Mouse (Mus musculus) CH12.LX (cell line): ENCODE data around the gene Ccnl2. TPM values are rescaled to one million over a fixed set of nuclear protein-coding genes. Genes with fewer than 3 reads are reported as not detected.

Source experiments
- DNase-seq: peaks from one replicate; pipeline ENCODE4 v3.0.0-alpha.2; 2013; ENCODE audit errors: extremely low read depth
- H3K27ac ChIP-seq: 2 replicates; pipeline ENCODE4 v1.5.1; 2012; ENCODE audit warnings: low read depth, mild to moderate bottlenecking, control low read depth, moderate library complexity; ENCODE audit not compliant: insufficient read depth
- H3K27me3 ChIP-seq: replicated peaks from 2 replicates; pipeline ENCODE3; 2012; ENCODE audit warnings: inconsistent platforms
- H3K36me3 ChIP-seq, 2 experiments: replicated peaks in 1 of 2; 2 replicates each; pipeline versions ENCODE3 to v1.6.1; 2012; ENCODE audit warnings: inconsistent platforms in 1 of 2, low read length in 1 of 2, mild to moderate bottlenecking in 1 of 2, mixed read lengths in 1 of 2, moderate library complexity in 1 of 2; ENCODE audit not compliant: control insufficient read depth in 1 of 2, insufficient read depth in 1 of 2
- H3K4me1 ChIP-seq, 2 experiments: 2 replicates each; pipeline ENCODE4 v1.6.1; 2012; ENCODE audit warnings: inconsistent platforms in 1 of 2, moderate library complexity in 1 of 2; ENCODE audit not compliant: insufficient read depth in 2 of 2, control insufficient read depth in 1 of 2
- H3K4me2 ChIP-seq: 2 replicates; pipeline ENCODE4 v1.6.1; 2012; ENCODE audit warnings: low read depth, mild to moderate bottlenecking, control low read depth; ENCODE audit not compliant: poor library complexity, insufficient read depth, severe bottlenecking
- H3K4me3 ChIP-seq, 3 experiments: fragments of 150-350 bp in 1 of 3; sonication (generic) in 1 of 3; replicated peaks in 1 of 3; 2 replicates each; pipeline versions ENCODE3 to v1.5.1; 2011 to 2012; ENCODE audit warnings: low read depth in 2 of 3, low read length in 2 of 3, mild to moderate bottlenecking in 2 of 3, moderate library complexity in 2 of 3, control low read depth in 1 of 3, improper control_type of control experiment in 1 of 3, inconsistent platforms in 1 of 3, mixed read lengths in 1 of 3; ENCODE audit not compliant: poor library complexity in 1 of 3
- H3K79me2 ChIP-seq: replicated peaks from 2 replicates; pipeline ENCODE4 v1.6.1; 2012; ENCODE audit warnings: mild to moderate bottlenecking, moderate library complexity; ENCODE audit not compliant: control insufficient read depth, poor library complexity, insufficient read depth, severe bottlenecking; ENCODE audit errors: extremely low read depth
- H3K9ac ChIP-seq: 2 replicates; pipeline ENCODE4 v1.6.1; 2012; ENCODE audit warnings: low read depth, mild to moderate bottlenecking, control low read depth, moderate library complexity; ENCODE audit not compliant: insufficient read depth
- H3K9me3 ChIP-seq: replicated peaks from 2 replicates; pipeline ENCODE3; 2012; ENCODE audit warnings: low read length, inconsistent platforms, mixed read lengths
- BHLHE40 ChIP-seq: IDR thresholded peaks from 2 replicates; pipeline ENCODE4 v1.6.1; 2011; ENCODE audit warnings: mild to moderate bottlenecking, low read depth, low read length, improper control_type of control experiment
- CHD2 ChIP-seq: IDR thresholded peaks from 2 replicates; pipeline ENCODE4 v1.6.1; 2011; ENCODE audit warnings: low read length, improper control_type of control experiment
- CTCF ChIP-seq, 2 experiments: IDR thresholded peaks in 1 of 2; conservative IDR thresholded peaks in 1 of 2; 2 replicates each; pipeline ENCODE4 v1.5.1; 2011 to 2012; ENCODE audit warnings: low read depth in 2 of 2, low read length in 2 of 2, improper control_type of control experiment in 1 of 2, inconsistent platforms in 1 of 2, mild to moderate bottlenecking in 1 of 2, moderate library complexity in 1 of 2
- ELF1 ChIP-seq: IDR thresholded peaks from 2 replicates; pipeline ENCODE4 v1.6.1; 2014; ENCODE audit warnings: low read depth, mild to moderate bottlenecking, inconsistent platforms, low read length, improper control_type of control experiment
- ETS1 ChIP-seq: conservative IDR thresholded peaks from 2 replicates; pipeline ENCODE4 v1.6.1; 2012; ENCODE audit warnings: low read depth, mild to moderate bottlenecking, inconsistent platforms, low read length, improper control_type of control experiment, moderate library complexity
- GABPA ChIP-seq: IDR thresholded peaks from 2 replicates; pipeline ENCODE4 v1.6.1; 2012; ENCODE audit warnings: low read depth, low read length, improper control_type of control experiment, inconsistent platforms; ENCODE audit not compliant: insufficient replicate concordance
- HCFC1 ChIP-seq: IDR thresholded peaks from 2 replicates; pipeline ENCODE4 v1.6.1; 2012; ENCODE audit warnings: low read depth, mild to moderate bottlenecking, inconsistent platforms, low read length, improper control_type of control experiment
- IRF4 ChIP-seq: IDR thresholded peaks from 2 replicates; pipeline ENCODE4 v1.6.1; 2014; ENCODE audit warnings: low read depth, mild to moderate bottlenecking, inconsistent platforms, low read length, improper control_type of control experiment
- JUND ChIP-seq: conservative IDR thresholded peaks from 2 replicates; pipeline ENCODE4 v1.6.1; 2011; ENCODE audit warnings: low read depth, low read length, improper control_type of control experiment
- KAT2A ChIP-seq: IDR thresholded peaks from 2 replicates; pipeline ENCODE4 v1.6.1; 2012; ENCODE audit warnings: low read length, improper control_type of control experiment, inconsistent platforms; ENCODE audit not compliant: insufficient replicate concordance
- MAFK ChIP-seq: IDR thresholded peaks from 2 replicates; pipeline ENCODE4 v1.6.1; 2011; ENCODE audit warnings: low read length, improper control_type of control experiment; ENCODE audit not compliant: insufficient replicate concordance
- MAX ChIP-seq: IDR thresholded peaks from 2 replicates; pipeline ENCODE4 v1.6.1; 2011; ENCODE audit warnings: low read length, improper control_type of control experiment
- MAZ ChIP-seq: IDR thresholded peaks from 2 replicates; pipeline ENCODE4 v1.6.1; 2012; ENCODE audit warnings: low read depth, mild to moderate bottlenecking, inconsistent platforms, low read length, improper control_type of control experiment, moderate library complexity
- MXI1 ChIP-seq: IDR thresholded peaks from 2 replicates; pipeline ENCODE4 v1.6.1; 2011; ENCODE audit warnings: mild to moderate bottlenecking, low read depth, low read length, improper control_type of control experiment
- MYC ChIP-seq: IDR thresholded peaks from 2 replicates; pipeline ENCODE4 v1.6.1; 2011; ENCODE audit warnings: low read depth, mild to moderate bottlenecking, improper control_type of control experiment, low read length
- NELFE ChIP-seq: IDR thresholded peaks from 2 replicates; pipeline ENCODE4 v1.6.1; 2011; ENCODE audit warnings: low read depth, low read length, improper control_type of control experiment
- NRF1 ChIP-seq: IDR thresholded peaks from 2 replicates; pipeline ENCODE4 v1.6.1; 2014; ENCODE audit warnings: low read depth, mild to moderate bottlenecking, inconsistent platforms, low read length, improper control_type of control experiment, moderate library complexity
- PAX5 ChIP-seq: IDR thresholded peaks from 2 replicates; pipeline ENCODE4 v1.6.1; 2012; ENCODE audit warnings: low read length, inconsistent platforms, mixed read lengths
- POLR2A ChIP-seq: IDR thresholded peaks from 2 replicates; pipeline ENCODE4 v1.6.1; 2011; ENCODE audit warnings: low read depth, mild to moderate bottlenecking, improper control_type of control experiment, low read length
- POLR2AphosphoS2 ChIP-seq: IDR thresholded peaks from 2 replicates; pipeline ENCODE4 v1.6.1; 2011; ENCODE audit warnings: low read depth, low read length, improper control_type of control experiment
- RAD21 ChIP-seq: IDR thresholded peaks from 2 replicates; pipeline ENCODE4 v1.6.1; 2011; ENCODE audit warnings: low read depth, mild to moderate bottlenecking, low read length, improper control_type of control experiment, moderate library complexity
- RCOR1 ChIP-seq: conservative IDR thresholded peaks from 2 replicates; pipeline ENCODE4 v1.6.1; 2012; ENCODE audit warnings: low read depth, mild to moderate bottlenecking, inconsistent platforms, low read length, improper control_type of control experiment
- SIN3A ChIP-seq: IDR thresholded peaks from 2 replicates; pipeline ENCODE4 v1.6.1; 2012; ENCODE audit warnings: low read length, improper control_type of control experiment, inconsistent platforms
- TBP ChIP-seq: conservative IDR thresholded peaks from 2 replicates; pipeline ENCODE4 v1.6.1; 2011; ENCODE audit warnings: low read depth, low read length, improper control_type of control experiment
- TCF12 ChIP-seq: IDR thresholded peaks from 2 replicates; pipeline ENCODE4 v1.6.1; 2014; ENCODE audit warnings: low read depth, mild to moderate bottlenecking, inconsistent platforms, low read length, improper control_type of control experiment
- UBTF ChIP-seq: IDR thresholded peaks from 2 replicates; pipeline ENCODE4 v1.6.1; 2012; ENCODE audit warnings: low read depth, mild to moderate bottlenecking, inconsistent platforms, low read length, improper control_type of control experiment, moderate library complexity
- USF2 ChIP-seq: conservative IDR thresholded peaks from 2 replicates; pipeline ENCODE4 v1.6.1; 2011; ENCODE audit warnings: low read depth, low read length, improper control_type of control experiment
- ZC3H11A ChIP-seq: IDR thresholded peaks from 2 replicates; pipeline ENCODE4 v1.6.1; 2012; ENCODE audit warnings: low read depth, mild to moderate bottlenecking, inconsistent platforms, low read length, improper control_type of control experiment
- ZKSCAN1 ChIP-seq: IDR thresholded peaks from 2 replicates; pipeline ENCODE4 v1.6.1; 2012; ENCODE audit warnings: low read depth, inconsistent platforms, low read length, improper control_type of control experiment, borderline replicate concordance
- ZMIZ1 ChIP-seq: IDR thresholded peaks from 2 replicates; pipeline ENCODE4 v1.6.1; 2012; ENCODE audit warnings: low read depth, mild to moderate bottlenecking, inconsistent platforms, low read length, improper control_type of control experiment
- dilution Hi-C: fragments of 300-500 bp; cut with MboI; formaldehyde crosslinking; loops from 2 replicates; pipeline ENCODE4 v1.14.3; 2020; ENCODE audit warnings: low sequenced_read_pairs; ENCODE audit not compliant: extremely low pct_unique_long_range_greater_than_20kb, extremely low pct_ligation_motif_present
- in situ Hi-C: fragments of 300-500 bp; cut with MboI; formaldehyde crosslinking; loops from 3 replicates; pipeline ENCODE4 v1.14.3; 2019; ENCODE audit warnings: low sequenced_read_pairs, low pct_ligation_motif_present, low pct_unique_long_range_greater_than_20kb, mixed read lengths
- polyA plus RNA-seq: library from polyadenylated mRNA; unstranded; fragments of >175 nt; gene quantifications from 2 replicates; pipeline ENCODE4 v1.2.1, GENCODE M21; 2012; ENCODE audit warnings: low read depth; ENCODE audit not compliant: insufficient read length
- total RNA-seq, 2 experiments: library from RNA; depleted of rRNA; stranded (reverse); fragments of 300-350 nt in 1 of 2; fragments of >200 nt in 1 of 2; gene quantifications; 2 replicates each; pipeline ENCODE4 v1.2.3; 2012 to 2014

The Ccnl2 gene
- total RNA-seq (2012; rRNA removed) = 63.0 and 63.7 TPM in 2 replicates
- total RNA-seq (2014; rRNA removed) = 67.7 and 79.7 TPM in 2 replicates
- 59.6 and 64.8 TPM in 2 replicates for polyA plus RNA-seq

GRCm38 (mm10) chr4:155811929-155812664 lies at the start of gene Ccnl2:
Gene Ccnl2, plus strand, starts transcription at chr4:155812489.
- peak within 1 kb of the TSS; percentile 98 for H3K4me2 ChIP-seq
- H3K36me3 ChIP-seq = peaks cover 70 to 75% of the 10 kb centered on the region in 2 experiments
- in situ Hi-C loops (no loop called here), dilution Hi-C loops (no loop called here)
- H3K9me3 ChIP-seq = no peaks in the 10 kb centered on the region
- H3K4me3 ChIP-seq = peak within 1 kb of the TSS; percentile 82 to 100 (median 98)
- H3K9ac ChIP-seq = peak within 1 kb of the TSS; percentile 99
- H3K4me1 ChIP-seq = peaks cover 6 to 28% of the 10 kb centered on the region in 2 experiments
- DNase-seq = peak; percentile 97
- TF ChIP-seq JUND (no peak), TCF12 (peak; percentile 83; the same call in 1 of the 2 replicates), CHD2 (peak; percentile 92), RCOR1 (no peak), USF2 (no peak), CTCF (conservative IDR thresholded peaks at IDR 0.05 in 1 of 2, IDR thresholded peaks at IDR 0.05 in 1 of 2; ENCODE audit: low read depth in 2 of 2, low read length in 2 of 2) (no peak), MAX (peak; percentile 95), RAD21 (no peak), GABPA (no peak), ELF1 (peak; percentile 95), MYC (peak; percentile 98), BHLHE40 (peak; percentile 79), MXI1 (peak; percentile 95), KAT2A (peak; percentile 78; the same call in 1 of the 2 replicates), MAFK (no peak), ETS1 (0 out of 2 replicates have a peak, but pooled peaks have one; percentile 14), NELFE (peak; percentile 66), ZMIZ1 (peak; percentile 84; the same call in 1 of the 2 replicates), UBTF (no peak; the same call in 1 of the 2 replicates), IRF4 (0 out of 2 replicates have a peak, but pooled peaks have one; percentile 9), ZC3H11A (no peak), TBP (peak; percentile 69; the same call in 1 of the 2 replicates), SIN3A (peak; percentile 62), PAX5 (no peak), POLR2AphosphoS2 (peak; percentile 88; the same call in 1 of the 2 replicates), MAZ (peak; percentile 91), HCFC1 (peak; percentile 84), POLR2A (peak; percentile 85), NRF1 (peak; percentile 69), ZKSCAN1 (no peak)
- H3K27ac ChIP-seq = peak within 1 kb of the TSS; percentile 70
- peaks cover 39% of the 10 kb centered on the region for H3K79me2 ChIP-seq
- no peaks in the 10 kb centered on the region for H3K27me3 ChIP-seq
